Mouse (Mus musculus): Measurements from ENCODE around the gene Olfr476.
"Not testable (repeated sequence)": the region's sequence is repeated elsewhere in the genome, so short reads cannot be mapped to it uniquely, and the experiment has no call there.

Gene Olfr476

DNA sequence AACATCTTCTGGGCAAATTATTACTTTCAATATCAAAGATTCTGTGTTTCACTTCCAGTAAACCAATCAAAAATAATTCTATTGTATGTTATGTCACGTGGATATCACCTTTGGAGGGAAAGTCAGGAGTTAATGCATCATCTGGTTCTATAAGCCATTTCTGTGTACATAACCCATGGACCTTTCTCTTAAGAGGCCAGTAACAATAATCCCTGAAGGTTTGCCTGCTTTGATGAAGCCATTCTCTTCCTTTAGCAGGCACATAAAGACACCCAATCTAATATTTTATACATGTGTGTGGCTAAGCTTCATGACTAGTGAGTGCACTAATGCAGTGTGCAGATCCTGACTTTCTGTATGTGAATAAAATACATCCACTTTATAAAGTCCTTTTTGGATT is at the start of gene Olfr476:
TSS of gene Olfr476 (plus strand) at position 301 of the 400 bp plus-strand sequence.
- in situ Hi-C loops (cut with MboI, MseI), result no loop called here

DNA sequence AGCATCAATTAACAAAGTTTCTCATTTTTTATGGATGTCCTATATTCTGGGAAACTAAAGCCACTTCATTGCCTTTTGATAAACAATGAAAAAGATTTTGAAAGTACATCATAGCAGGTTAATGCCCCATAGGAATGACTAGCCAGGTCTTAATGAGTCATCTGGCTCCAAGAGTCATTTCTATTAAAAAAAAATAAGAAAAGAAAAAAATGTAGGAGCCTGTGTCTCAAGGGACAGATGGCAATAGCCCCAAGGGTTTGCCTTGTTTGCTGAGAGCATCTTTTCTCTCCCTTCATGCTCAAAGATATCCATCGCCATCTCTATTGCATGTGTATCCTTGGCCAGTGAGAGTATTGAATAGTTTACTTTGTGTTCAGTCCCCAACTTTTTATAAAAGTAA is 34.5 kb upstream of the Olfr476 start, which contains the start of gene Olfr473:
TSS of gene Olfr473 (plus strand) at position 301 of the 400 bp plus-strand sequence.
- in situ Hi-C loops (cut with MboI, MseI), result no loop called here

GRCm38 (mm10) chr7:107952539-107952938 is 12.1 kb upstream of the Olfr476 start:
- in situ Hi-C loops (cut with MboI, MseI), result not testable (repeated sequence)

- in situ Hi-C loops (cut with MboI, MseI), result no loop called here
Observed at GRCm38 (mm10) chr7:107954343-107954742, 10.3 kb upstream of the Olfr476 start, which contains the start of gene Olfr474. Gene Olfr474, plus strand, starts transcription at chr7:107954643.

DNA sequence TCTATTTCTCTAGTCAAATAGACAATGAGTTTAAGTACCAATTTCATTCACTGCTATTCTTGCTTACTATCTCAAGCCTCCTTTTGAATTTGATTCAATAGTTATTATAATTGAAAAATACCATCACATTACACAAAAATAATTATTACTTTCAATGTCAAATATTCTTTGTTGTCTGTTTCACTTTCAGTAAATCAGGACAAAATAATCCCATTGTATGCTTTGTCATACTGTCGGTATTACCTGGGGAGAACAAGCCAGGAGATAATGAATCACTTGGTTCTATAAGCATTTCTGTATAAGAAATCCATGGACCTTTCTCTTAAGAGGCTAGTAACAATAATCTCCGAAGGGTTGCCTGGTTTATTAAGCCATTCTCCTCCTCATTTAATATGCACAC is 21.8 kb downstream of the Olfr476 start, which contains the start of gene Olfr477:
TSS of gene Olfr477 (plus strand) at position 301 of the 400 bp plus-strand sequence.
- in situ Hi-C loops (cut with MboI, MseI), result no loop called here

DNA sequence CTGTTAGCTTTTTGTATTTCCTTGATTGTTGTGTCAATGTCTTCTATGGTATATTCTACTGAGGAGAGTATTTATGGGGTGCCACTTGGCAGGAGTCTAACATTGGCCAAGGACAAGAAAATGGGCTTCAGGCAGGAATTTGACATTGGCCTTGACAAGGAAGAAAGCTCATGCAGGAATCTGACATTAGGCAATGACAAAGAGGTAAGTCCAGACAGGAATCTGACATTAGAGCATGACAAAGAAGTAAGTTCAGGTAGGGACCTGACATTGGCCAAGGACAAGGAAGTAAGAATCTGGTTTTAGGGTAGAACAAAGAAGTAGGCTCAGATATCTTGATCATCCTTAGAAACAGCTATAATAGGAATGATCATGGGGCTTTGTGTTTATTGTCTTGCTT is 49.7 kb downstream of the Olfr476 start:
- in situ Hi-C loops (cut with MboI, MseI), result not testable (repeated sequence)
